Mouse (Mus musculus) MEL (cell line): Measurements from ENCODE around the gene Ypel4. TPM values are rescaled to one million over a fixed set of nuclear protein-coding genes. Genes with fewer than 3 reads are reported as not detected.
A peak's percentile ranks its signal among the peaks of the same experiment; 100 is the strongest.

ENCODE experiments used
- DNase-seq: peaks from one replicate; pipeline ENCODE4 v3.0.0; 2011; ENCODE audit warnings: low read depth, low spot score
- H3K27ac ChIP-seq: 2 replicates; pipeline ENCODE4 v1.5.1; 2012; ENCODE audit warnings: low read depth, mild to moderate bottlenecking, control low read depth, low read length, moderate library complexity; ENCODE audit not compliant: control insufficient read depth
- H3K27me3 ChIP-seq, 2 experiments: fragments of 150-350 bp in 1 of 2; sonication (generic) in 1 of 2; 2 replicates each; pipeline ENCODE4 v1.6.1; 2012; ENCODE audit warnings: low read length in 2 of 2, mild to moderate bottlenecking in 2 of 2, improper control_type of control experiment in 1 of 2, moderate library complexity in 1 of 2; ENCODE audit not compliant: insufficient read depth in 2 of 2, control insufficient read depth in 1 of 2
- H3K36me3 ChIP-seq, 2 experiments: 2 replicates each; pipeline ENCODE4 v1.6.1; 2012 to 2014; ENCODE audit warnings: low read length in 2 of 2, improper control_type of control experiment in 1 of 2, inconsistent platforms in 1 of 2, mild to moderate bottlenecking in 1 of 2; ENCODE audit not compliant: insufficient read depth in 2 of 2, control insufficient read depth in 1 of 2
- H3K4me1 ChIP-seq, 2 experiments: fragments of 150-350 bp in 1 of 2; sonication (generic) in 1 of 2; 2 replicates each; pipeline ENCODE4 v1.6.1; 2012; ENCODE audit warnings: low read length in 2 of 2, improper control_type of control experiment in 1 of 2, mild to moderate bottlenecking in 1 of 2; ENCODE audit not compliant: insufficient read depth in 2 of 2, control insufficient read depth in 1 of 2
- H3K4me3 ChIP-seq, 2 experiments: fragments of 150-350 bp in 1 of 2; sonication (generic) in 1 of 2; 2 replicates each; pipeline ENCODE4 v1.5.1; 2012; ENCODE audit warnings: low read depth in 2 of 2, low read length in 2 of 2, mild to moderate bottlenecking in 2 of 2, moderate library complexity in 2 of 2, control low read depth in 1 of 2, improper control_type of control experiment in 1 of 2; ENCODE audit not compliant: control insufficient read depth in 1 of 2, insufficient read depth in 1 of 2
- H3K79me2 ChIP-seq: 2 replicates; pipeline ENCODE4 v1.6.1; 2012; ENCODE audit warnings: mild to moderate bottlenecking, low read length, moderate library complexity; ENCODE audit not compliant: control insufficient read depth, poor library complexity, insufficient read depth
- H3K9ac ChIP-seq: 2 replicates; pipeline ENCODE4 v1.6.1; 2012; ENCODE audit warnings: low read depth, mild to moderate bottlenecking, control low read depth, low read length, moderate library complexity; ENCODE audit not compliant: control insufficient read depth, poor library complexity, severe bottlenecking
- H3K9me3 ChIP-seq: fragments of 150-350 bp; sonication (generic); replicated peaks from 2 replicates; pipeline ENCODE4 v1.6.1; 2012; ENCODE audit warnings: mild to moderate bottlenecking, low read length, improper control_type of control experiment, moderate library complexity; ENCODE audit not compliant: insufficient read depth
- JUND ChIP-seq: IDR thresholded peaks from 2 replicates; pipeline ENCODE4 v1.6.1; 2011; ENCODE audit warnings: low read depth, mild to moderate bottlenecking, improper control_type of control experiment, low read length
- MAX ChIP-seq: IDR thresholded peaks from 2 replicates; pipeline ENCODE4 v1.6.1; 2011; ENCODE audit warnings: low read length, improper control_type of control experiment
- MAZ ChIP-seq: IDR thresholded peaks from 2 replicates; pipeline ENCODE4 v1.6.1; 2012; ENCODE audit warnings: low read depth, mild to moderate bottlenecking, inconsistent platforms, low read length, improper control_type of control experiment
- MEF2A ChIP-seq: IDR thresholded peaks from 2 replicates; pipeline ENCODE4 v1.6.1; 2014; ENCODE audit warnings: low read depth, mild to moderate bottlenecking, inconsistent platforms, low read length, improper control_type of control experiment; ENCODE audit not compliant: poor library complexity, insufficient replicate concordance, severe bottlenecking; ENCODE audit errors: extremely low read depth
- MYB ChIP-seq: IDR thresholded peaks from 2 replicates; pipeline ENCODE4 v1.6.1; 2011; ENCODE audit warnings: mild to moderate bottlenecking, low read depth, low read length, improper control_type of control experiment
- MYC ChIP-seq: IDR thresholded peaks from 2 replicates; pipeline ENCODE4 v1.6.1; 2011; ENCODE audit warnings: low read depth, mild to moderate bottlenecking, low read length, improper control_type of control experiment, moderate library complexity
- POLR2A ChIP-seq, 2 experiments: IDR thresholded peaks; 2 replicates each; pipeline ENCODE4 v1.6.1; 2011 to 2012; ENCODE audit warnings: low read length in 2 of 2, mild to moderate bottlenecking in 2 of 2, control low read depth in 1 of 2, improper control_type of control experiment in 1 of 2, low read depth in 1 of 2, moderate library complexity in 1 of 2; ENCODE audit not compliant: control insufficient read depth in 1 of 2, insufficient read depth in 1 of 2, poor library complexity in 1 of 2
- USF1 ChIP-seq: IDR thresholded peaks from 2 replicates; pipeline ENCODE4 v1.6.1; 2014; ENCODE audit warnings: low read depth, mild to moderate bottlenecking, inconsistent platforms, low read length, improper control_type of control experiment, moderate library complexity
- polyA plus RNA-seq, 2 experiments: library from polyadenylated mRNA; stranded (reverse) in 1 of 2; unstranded in 1 of 2; fragments of >175 nt in 1 of 2; fragments of >200 nt in 1 of 2; gene quantifications; 2 replicates each; pipeline versions ENCODE4 v1.2.1 to v1.2.4; 2012; ENCODE audit warnings: low replicate concordance in 2 of 2, low read depth in 1 of 2; ENCODE audit not compliant: insufficient read length in 2 of 2, insufficient read depth in 1 of 2, missing spikeins in 1 of 2
- total RNA-seq: library from RNA; depleted of rRNA; stranded (reverse); fragments of 300-350 nt; gene quantifications from 2 replicates; pipeline ENCODE4 v1.2.3, GENCODE M21; 2012; rRNA removed

The Ypel4 gene
- total and polyA plus RNA-seq, 3 experiments: 0.06 TPM; not detected in 2

DNA sequence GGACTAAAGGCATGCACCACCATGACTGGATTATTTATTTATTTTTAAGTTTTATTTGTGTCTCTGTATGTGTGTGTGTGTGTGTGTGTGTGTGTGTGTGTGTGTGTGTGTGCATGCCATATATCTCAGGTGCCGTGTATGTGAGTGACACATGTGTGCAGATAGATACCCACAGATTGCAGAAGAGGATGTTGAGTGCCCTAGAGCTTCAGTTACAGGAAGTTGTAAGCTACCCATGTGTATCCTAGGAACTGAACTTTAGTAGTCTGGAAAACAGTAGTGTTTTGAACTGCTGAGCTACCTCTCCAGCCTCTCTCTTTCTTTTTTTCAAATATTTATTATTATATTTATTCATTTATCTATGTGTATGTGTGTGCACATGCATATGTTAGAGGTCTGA, 49.5 kb downstream of the Ypel4 start:
- no peaks in the 10 kb centered on the region for H3K79me2 ChIP-seq
- H3K27me3 ChIP-seq: peaks cover 4 to 10% of the 10 kb centered on the region in 2 experiments
- H3K9me3 ChIP-seq: no peaks in the 10 kb centered on the region
- H3K4me3 ChIP-seq: no peak overlapping the region
- no peaks in the 10 kb centered on the region for H3K4me1 ChIP-seq
- peak; percentile 21 for DNase-seq
- H3K9ac ChIP-seq: no peak overlapping the region
- H3K36me3 ChIP-seq: no peaks in the 10 kb centered on the region
- TF ChIP-seq MAX (no peak), USF1 (no peak), MEF2A (no peak), MYC (0 out of 2 replicates have a peak, but pooled peaks have one; percentile 16)
- H3K27ac ChIP-seq: no peak overlapping the region

DNA sequence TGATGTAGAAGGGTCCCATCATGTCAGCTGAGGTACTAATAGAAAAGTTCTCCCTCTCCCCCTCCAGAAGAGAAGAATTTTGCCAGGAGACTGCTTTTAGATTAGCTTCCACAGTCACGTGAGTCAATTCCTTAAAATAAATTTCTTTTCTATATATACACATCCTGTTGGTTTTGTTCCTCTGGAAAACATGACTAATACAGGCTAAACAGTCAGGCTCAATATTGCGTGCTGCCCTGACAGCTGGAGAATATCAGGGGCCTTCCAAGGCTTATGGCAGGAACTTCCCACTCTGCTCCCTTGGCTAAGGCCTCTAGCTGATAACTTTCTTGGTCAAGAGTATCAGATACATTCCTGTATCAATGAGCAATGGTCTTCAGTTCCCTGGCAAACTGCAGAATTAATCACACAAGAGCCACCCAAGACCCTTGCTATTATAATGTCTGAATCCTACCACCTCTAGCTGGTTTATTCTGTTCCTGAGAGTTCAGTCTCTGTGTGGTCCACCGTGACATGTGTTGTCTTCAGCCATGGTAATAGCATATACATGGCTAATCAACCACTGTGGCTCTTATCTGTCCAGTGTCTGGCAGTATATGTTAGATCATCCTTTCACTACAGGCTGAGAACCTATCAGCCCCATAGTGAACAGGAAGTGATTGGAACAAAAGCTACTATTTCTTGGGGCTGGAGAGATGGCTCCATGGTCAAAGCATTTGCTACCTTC, 50.1 kb downstream of the Ypel4 start:
- H3K4me3 ChIP-seq: no peak overlapping the region
- no peak for DNase-seq
- no peaks in the 10 kb centered on the region for H3K9me3 ChIP-seq
- no peaks in the 10 kb centered on the region for H3K79me2 ChIP-seq
- no peak overlapping the region for H3K27ac ChIP-seq
- no peaks in the 10 kb centered on the region for H3K4me1 ChIP-seq
- H3K36me3 ChIP-seq: no peaks in the 10 kb centered on the region
- TF ChIP-seq POLR2A (IDR thresholded peaks at IDR 0.05; ENCODE audit: control insufficient read depth in 1 of 2, insufficient read depth in 1 of 2, low read depth in 1 of 2, low read length in 2 of 2, poor library complexity in 1 of 2) (no peak), MYB (no peak), JUND (no peak), MAZ (no peak)
- peaks cover 2 to 10% of the 10 kb centered on the region in 2 experiments for H3K27me3 ChIP-seq
- no peak overlapping the region for H3K9ac ChIP-seq

Other genes with a start within 250 kb of the Ypel4 start
- 11.5 and 12.7 TPM in 2 replicates for gene Ctnnd1, start 83.3 kb upstream of the Ypel4 start, total RNA-seq
- 10 to 100 TPM in 1 of 2 experiments, not detected in 1; 31.6 TPM for gene Ctnnd1, start 83.3 kb upstream of the Ypel4 start, polyA plus RNA-seq
- 0.04 TPM in 1 of 2 replicates, not detected in the other for gene Btbd18, start 75.0 kb upstream of the Ypel4 start, total RNA-seq
- gene Btbd18, start 75.0 kb upstream of the Ypel4 start, polyA plus RNA-seq: under 1 TPM in 1 of 2 experiments, not detected in 1; 0.07 TPM
- 79.0 and 89.9 TPM in 2 replicates for gene Selenoh, start 63.3 kb upstream of the Ypel4 start, total RNA-seq
- gene Selenoh, start 63.3 kb upstream of the Ypel4 start, polyA plus RNA-seq: 10 to 100 TPM in 1 of 2 experiments, not detected in 1; 70.7 TPM
- gene Gm28635, start 56.0 kb upstream of the Ypel4 start, total RNA-seq: 0.19 TPM in 1 of 2 replicates, not detected in the other
- not detected for gene Gm28635, start 56.0 kb upstream of the Ypel4 start, polyA plus RNA-seq
- gene Med19, start 55.7 kb upstream of the Ypel4 start, total RNA-seq: 13.9 and 18.8 TPM in 2 replicates
- gene Med19, start 55.7 kb upstream of the Ypel4 start, polyA plus RNA-seq: 10 to 100 TPM in 1 of 2 experiments, not detected in 1; 26.0 TPM
- 54.2 and 66.8 TPM in 2 replicates for gene Tmx2, start 54.9 kb upstream of the Ypel4 start, total RNA-seq
- gene Tmx2, start 54.9 kb upstream of the Ypel4 start, polyA plus RNA-seq: 10 to 100 TPM in 1 of 2 experiments, not detected in 1; 64.6 TPM
- 26.4 and 29.3 TPM in 2 replicates for gene Zdhhc5, start 18.9 kb upstream of the Ypel4 start, total RNA-seq
- 10 to 100 TPM in 1 of 2 experiments, not detected in 1; 42.9 TPM for gene Zdhhc5, start 18.9 kb upstream of the Ypel4 start, polyA plus RNA-seq
- gene Clp1, start 6.7 kb upstream of the Ypel4 start, total RNA-seq: 27.1 and 29.1 TPM in 2 replicates
- gene Clp1, start 6.7 kb upstream of the Ypel4 start, polyA plus RNA-seq: 10 to 100 TPM in 1 of 2 experiments, not detected in 1; 29.8 TPM
- gene Gm19426, start 9.6 kb downstream of the Ypel4 start, total RNA-seq: not detected in 2 replicates
- not detected for gene Gm19426, start 9.6 kb downstream of the Ypel4 start, polyA plus RNA-seq
- gene Serping1, start 41.4 kb downstream of the Ypel4 start, total RNA-seq: not detected in 2 replicates
- gene Serping1, start 41.4 kb downstream of the Ypel4 start, polyA plus RNA-seq: not detected
- gene Ube2l6, start 64.8 kb downstream of the Ypel4 start, total RNA-seq: 8.8 and 17.5 TPM in 2 replicates
- gene Ube2l6, start 64.8 kb downstream of the Ypel4 start, polyA plus RNA-seq: 10 to 100 TPM in 1 of 2 experiments, not detected in 1; 37.0 TPM
- gene Smtnl1, start 88.6 kb downstream of the Ypel4 start, total RNA-seq: not detected in 2 replicates
- gene Smtnl1, start 88.6 kb downstream of the Ypel4 start, polyA plus RNA-seq: not detected
- gene Timm10, start 92.9 kb downstream of the Ypel4 start, total RNA-seq: 165 and 193 TPM in 2 replicates
- gene Timm10, start 92.9 kb downstream of the Ypel4 start, polyA plus RNA-seq: 100 to 1,000 TPM in 1 of 2 experiments, not detected in 1; 129 TPM
- 93.3 and 131 TPM in 2 replicates for gene Slc43a1, start 104.8 kb downstream of the Ypel4 start, total RNA-seq
- 100 to 1,000 TPM in 1 of 2 experiments, 10 to 100 TPM in 1; 69.8 to 108 TPM for gene Slc43a1, start 104.8 kb downstream of the Ypel4 start, polyA plus RNA-seq
- gene Rtn4rl2, start 152.7 kb downstream of the Ypel4 start, total RNA-seq: 0.12 TPM in 1 of 2 replicates, not detected in the other
- 1 to 10 TPM in 1 of 2 experiments, not detected in 1; 1.1 TPM for gene Rtn4rl2, start 152.7 kb downstream of the Ypel4 start, polyA plus RNA-seq
- 82.5 and 91.5 TPM in 2 replicates for gene Slc43a3, start 202.5 kb downstream of the Ypel4 start, total RNA-seq
- 10 to 100 TPM in 1 of 2 experiments, not detected in 1; 90.6 TPM for gene Slc43a3, start 202.5 kb downstream of the Ypel4 start, polyA plus RNA-seq
- gene Prg2, start 246.4 kb downstream of the Ypel4 start, total RNA-seq: 0.42 TPM in 1 of 2 replicates, not detected in the other
- under 1 TPM in 1 of 2 experiments, not detected in 1; 0.17 TPM for gene Prg2, start 246.4 kb downstream of the Ypel4 start, polyA plus RNA-seq